Mouse (Mus musculus): ENCODE measurements around the gene Prickle3.

- TF ChIP-seq POLR2A (IDR thresholded peaks at IDR 0.05; ENCODE audit: borderline replicate concordance, extremely low read depth, insufficient read depth, insufficient read length, poor library complexity, severe bottlenecking) (no peak), CTCF (IDR thresholded peaks at IDR 0.05; ENCODE audit: borderline replicate concordance, extremely low read depth, insufficient read depth, insufficient read length) (no peak)
Measured at GRCm38 (mm10) chrX:7610035-7610434, 47.0 kb upstream of the Prickle3 start.

All from brain, embryonic 14.5 days (tissue).